Mouse (Mus musculus) midbrain, embryonic 11.5 days (tissue): ENCODE measurements around the gene Apeh. TPM values are rescaled to one million over a fixed set of nuclear protein-coding genes. Genes with fewer than 3 reads are reported as not detected.

Source experiments
- ATAC-seq: fragments of 200-750 bp; cut with Nextera tagmentation; 2 replicates; pipeline ENCODE4 v1.8.0; 2017; ENCODE audit warnings: moderate TSS enrichment, moderate library complexity; ENCODE audit not compliant: low FRiP score
- DNase-seq: peaks from one replicate; pipeline ENCODE4 v3.0.0; 2015; ENCODE audit warnings: low spot score; ENCODE audit errors: missing footprints
- H3K27ac ChIP-seq: fragments of 300-500 bp; sonication (generic); 2 replicates; pipeline ENCODE4 v1.5.1; 2014; ENCODE audit warnings: low read depth, low read length
- H3K27me3 ChIP-seq: fragments of 300-500 bp; sonication (generic); 2 replicates; pipeline ENCODE4 v1.6.1; 2014; ENCODE audit warnings: mild to moderate bottlenecking, low read length, moderate library complexity, mixed read lengths; ENCODE audit not compliant: control insufficient read depth, insufficient read depth
- H3K36me3 ChIP-seq: fragments of 300-500 bp; sonication (generic); 2 replicates; pipeline ENCODE4 v1.6.1; 2014; ENCODE audit warnings: mild to moderate bottlenecking, low read length, moderate library complexity, mixed read lengths; ENCODE audit not compliant: control insufficient read depth, insufficient read depth
- H3K4me1 ChIP-seq: fragments of 300-500 bp; sonication (generic); 2 replicates; pipeline ENCODE4 v1.6.1; 2014; ENCODE audit warnings: low read length; ENCODE audit not compliant: control insufficient read depth, insufficient read depth
- H3K4me2 ChIP-seq: fragments of 300-500 bp; sonication (generic); 2 replicates; pipeline ENCODE4 v1.6.1; 2014; ENCODE audit warnings: mild to moderate bottlenecking, moderate library complexity
- H3K4me3 ChIP-seq: fragments of 300-500 bp; sonication (generic); 2 replicates; pipeline ENCODE4 v1.5.1; 2014; ENCODE audit warnings: low read depth, low read length
- H3K9ac ChIP-seq: fragments of 300-500 bp; sonication (generic); 2 replicates; pipeline ENCODE4 v1.6.1; 2014; ENCODE audit warnings: low read length
- H3K9me3 ChIP-seq: fragments of 300-500 bp; sonication (generic); 2 replicates; pipeline ENCODE4 v1.6.1; 2016; ENCODE audit warnings: low read length; ENCODE audit not compliant: control insufficient read depth
- whole genome bisulfite sequencing: fragments of 180-500 bp; shearing (Covaris S2); extraction: QIAGEN DNeasy Blood & Tissue Kit; methylation state at CpG from one replicate; pipeline ENCODE4 v1.1.7; 2014; 5-methylcytosine and 5-hydroxymethylcytosine counted together
- polyA plus RNA-seq: library from polyadenylated mRNA; unstranded; fragments of >200 nt; fragmentation: Nextera tagmentation; extraction: Ambion mirVana; gene quantifications from 2 replicates; pipeline ENCODE4 v1.2.1, GENCODE M21; 2014

The Apeh gene
- polyA plus RNA-seq, 1 experiment from 2014 or later, result 67.3 TPM

- WGBS, result 92% methylated on average over 4 of the region's 4 CpGs
- Histone ChIP-seq H3K27ac (no peak overlapping the region), H3K9me3 (no peaks in the 10 kb centered on the region), H3K4me2 (no peak overlapping the region), H3K9ac (no peak overlapping the region), H3K4me3 (no peak overlapping the region), H3K27me3 (no peaks in the 10 kb centered on the region), H3K36me3 (no peaks in the 10 kb centered on the region; the same call in 1 of the 2 replicates), H3K4me1 (no peaks in the 10 kb centered on the region)
- ATAC-seq, result no peak
- DNase-seq, result no peak
Observed at GRCm38 (mm10) chr9:108123916-108124315, 29.5 kb upstream of the Apeh start.

GRCm38 (mm10) chr9:108121170-108121969, 27.0 kb upstream of the Apeh start:
- 93% methylated on average over 10 of the region's 10 CpGs for WGBS

GRCm38 (mm10) chr9:108120671-108121070, 26.3 kb upstream of the Apeh start:
- Histone ChIP-seq H3K9ac (no peak overlapping the region), H3K27me3 (no peaks in the 10 kb centered on the region), H3K4me1 (no peaks in the 10 kb centered on the region), H3K36me3 (peaks cover 6% of the 10 kb centered on the region), H3K4me2 (no peak overlapping the region), H3K27ac (no peak overlapping the region), H3K9me3 (no peaks in the 10 kb centered on the region), H3K4me3 (no peak overlapping the region)
- WGBS, result 91% methylated on average over 8 of the region's 8 CpGs
- DNase-seq (no peak), ATAC-seq (no peak)

More at GRCm38 (mm10) chr9:108121170-108121969, 27.0 kb upstream of the Apeh start:
- H3K36me3 ChIP-seq, result peaks cover 2% of the 10 kb centered on the region
- no peak overlapping the region for H3K9ac ChIP-seq
- no peaks in the 10 kb centered on the region for H3K27me3 ChIP-seq
- no peaks in the 10 kb centered on the region for H3K9me3 ChIP-seq
- no peaks in the 10 kb centered on the region for H3K4me1 ChIP-seq
- H3K4me2 ChIP-seq, result no peak overlapping the region
- DNase-seq (no peak), ATAC-seq (no peak)
- no peak overlapping the region for H3K4me3 ChIP-seq
- no peak overlapping the region for H3K27ac ChIP-seq

- Histone ChIP-seq H3K27me3 (no peaks in the 10 kb centered on the region), H3K36me3 (peaks cover 7% of the 10 kb centered on the region), H3K4me2 (no peak overlapping the region), H3K4me3 (no peak overlapping the region), H3K4me1 (no peaks in the 10 kb centered on the region), H3K9me3 (no peaks in the 10 kb centered on the region), H3K9ac (no peak overlapping the region), H3K27ac (no peak overlapping the region)
- DNase-seq (no peak), ATAC-seq (no peak)
- 63% methylated on average over 9 of the region's 11 CpGs for WGBS
Observed at GRCm38 (mm10) chr9:108119891-108120411, 25.5 kb upstream of the Apeh start.

- ATAC-seq, result no peak
- Histone ChIP-seq H3K4me1 (no peaks in the 10 kb centered on the region), H3K4me3 (no peak overlapping the region), H3K36me3 (peaks cover 7% of the 10 kb centered on the region), H3K27ac (no peak overlapping the region), H3K9me3 (no peaks in the 10 kb centered on the region), H3K9ac (no peak overlapping the region), H3K4me2 (no peak overlapping the region), H3K27me3 (no peaks in the 10 kb centered on the region)
- no peak for DNase-seq
- WGBS, result 58% methylated on average over 4 of the region's 4 CpGs
Observed at GRCm38 (mm10) chr9:108117143-108117542, 22.7 kb upstream of the Apeh start.

GRCm38 (mm10) chr9:108115290-108116077, 21.1 kb upstream of the Apeh start:
- H3K27me3 ChIP-seq, result no peaks in the 10 kb centered on the region
- 74% methylated on average over 43 of the region's 43 CpGs for WGBS
- H3K4me2 ChIP-seq, result no peak overlapping the region
- no peak overlapping the region for H3K27ac ChIP-seq
- H3K36me3 ChIP-seq, result peaks cover 10% of the 10 kb centered on the region
- H3K4me1 ChIP-seq, result peaks cover 7% of the 10 kb centered on the region; the same call in 1 of the 2 replicates
- no peak for DNase-seq
- no peak overlapping the region for H3K4me3 ChIP-seq
- no peak for ATAC-seq
- no peaks in the 10 kb centered on the region for H3K9me3 ChIP-seq
- no peak overlapping the region for H3K9ac ChIP-seq

GRCm38 (mm10) chr9:108112719-108113340, 18.4 kb upstream of the Apeh start:
- no peaks in the 10 kb centered on the region for H3K27me3 ChIP-seq
- peaks cover 10% of the 10 kb centered on the region for H3K36me3 ChIP-seq

GRCm38 (mm10) chr9:108111593-108112121, 17.3 kb upstream of the Apeh start:
- Histone ChIP-seq H3K4me1 (peaks cover 7% of the 10 kb centered on the region; the same call in 1 of the 2 replicates), H3K4me2 (peak overlapping the region; percentile 31), H3K9ac (peak overlapping the region; percentile 1; the same call in 1 of the 2 replicates), H3K36me3 (peaks cover 10% of the 10 kb centered on the region), H3K27me3 (no peaks in the 10 kb centered on the region), H3K9me3 (no peaks in the 10 kb centered on the region), H3K27ac (no peak overlapping the region), H3K4me3 (no peak overlapping the region)
- WGBS, result 73% methylated on average over 17 of the region's 17 CpGs
- DNase-seq (no peak), ATAC-seq (no peak)

More at GRCm38 (mm10) chr9:108112719-108113340, 18.4 kb upstream of the Apeh start:
- Histone ChIP-seq H3K4me1 (peaks cover 7% of the 10 kb centered on the region; the same call in 1 of the 2 replicates), H3K4me3 (no peak overlapping the region), H3K27ac (no peak overlapping the region), H3K9ac (no peak overlapping the region), H3K9me3 (no peaks in the 10 kb centered on the region), H3K4me2 (no peak overlapping the region)
- DNase-seq (no peak), ATAC-seq (no peak)
- 93% methylated on average over 18 of the region's 18 CpGs for WGBS
